Mouse (Mus musculus): ENCODE results near the gene C1qtnf9. TPM values are rescaled to one million over a fixed set of nuclear protein-coding genes. Genes with fewer than 3 reads are reported as not detected.

C1qtnf9 gene
- polyA plus RNA-seq, 1 experiment from 2014 or later: 4.0 TPM

- Histone ChIP-seq H3K4me2 (ENCODE audit: low read depth, low read length) (no peak overlapping the region), H3K4me1 (ENCODE audit: control insufficient read depth, insufficient read depth, low read length) (no peaks in the 10 kb centered on the region), H3K9me3 (replicated peaks; ENCODE audit: control insufficient read depth, low read length) (no peaks in the 10 kb centered on the region), H3K9ac (ENCODE audit: low read length) (no peak overlapping the region), H3K27me3 (ENCODE audit: control insufficient read depth, insufficient read depth, low read length) (no peaks in the 10 kb centered on the region), H3K27ac (ENCODE audit: low read length) (no peak overlapping the region), H3K36me3 (ENCODE audit: control insufficient read depth, insufficient read depth, low read length) (peaks cover 11% of the 10 kb centered on the region; the same call in 1 of the 2 replicates), H3K4me3 (replicated peaks; ENCODE audit: low read length) (no peak overlapping the region)
- 72% methylated on average over 15 of the region's 15 CpGs for WGBS
- 0 out of 2 replicates have a peak, but pooled peaks have one; percentile 54 for ATAC-seq (ENCODE audit: insufficient read depth, low FRiP score)
Observed at GRCm38 (mm10) chr14:60756271-60756670, 11.7 kb upstream of the C1qtnf9 start.

- no peaks in the 10 kb centered on the region for H3K27me3 ChIP-seq (ENCODE audit: control insufficient read depth, insufficient read depth, low read length)
- no peak overlapping the region for H3K4me3 ChIP-seq (replicated peaks; ENCODE audit: low read length)
- H3K27ac ChIP-seq (ENCODE audit: low read length): no peak overlapping the region
- WGBS: 86% methylated on average over 8 of the region's 8 CpGs
- H3K4me1 ChIP-seq (ENCODE audit: control insufficient read depth, insufficient read depth, low read length): no peaks in the 10 kb centered on the region
- 0 out of 2 replicates have a peak, but pooled peaks cover 11% of the 10 kb centered on the region for H3K36me3 ChIP-seq (ENCODE audit: control insufficient read depth, insufficient read depth, low read length)
- no peak for ATAC-seq (ENCODE audit: insufficient read depth, low FRiP score)
- H3K9me3 ChIP-seq (replicated peaks; ENCODE audit: control insufficient read depth, low read length): no peaks in the 10 kb centered on the region
- H3K4me2 ChIP-seq (ENCODE audit: low read depth, low read length): no peak overlapping the region
- no peak overlapping the region for H3K9ac ChIP-seq (ENCODE audit: low read length)
Observed at GRCm38 (mm10) chr14:60757265-60757664, 10.7 kb upstream of the C1qtnf9 start.

GRCm38 (mm10) chr14:60757722-60758121, 10.2 kb upstream of the C1qtnf9 start:
- no peaks in the 10 kb centered on the region for H3K9me3 ChIP-seq (replicated peaks; ENCODE audit: control insufficient read depth, low read length)
- no peak overlapping the region for H3K27ac ChIP-seq (ENCODE audit: low read length)
- H3K36me3 ChIP-seq (ENCODE audit: control insufficient read depth, insufficient read depth, low read length): 0 out of 2 replicates have a peak, but pooled peaks cover 11% of the 10 kb centered on the region
- no peak overlapping the region for H3K9ac ChIP-seq (ENCODE audit: low read length)
- no peak overlapping the region for H3K4me2 ChIP-seq (ENCODE audit: low read depth, low read length)
- H3K4me1 ChIP-seq (ENCODE audit: control insufficient read depth, insufficient read depth, low read length): 0 out of 2 replicates have a peak, but pooled peaks cover 2% of the 10 kb centered on the region
- no peaks in the 10 kb centered on the region for H3K27me3 ChIP-seq (ENCODE audit: control insufficient read depth, insufficient read depth, low read length)
- no peak overlapping the region for H3K4me3 ChIP-seq (replicated peaks; ENCODE audit: low read length)
- ATAC-seq (ENCODE audit: insufficient read depth, low FRiP score): no peak
- 88% methylated on average over 7 of the region's 7 CpGs for WGBS

GRCm38 (mm10) chr14:60759097-60759496, 8.8 kb upstream of the C1qtnf9 start:
- H3K27me3 ChIP-seq (ENCODE audit: control insufficient read depth, insufficient read depth, low read length): no peaks in the 10 kb centered on the region
- no peak for ATAC-seq (ENCODE audit: insufficient read depth, low FRiP score)

GRCm38 (mm10) chr14:60761801-60762200, 6.1 kb upstream of the C1qtnf9 start:
- no peak overlapping the region for H3K27ac ChIP-seq (ENCODE audit: low read length)
- WGBS: 76% methylated on average over 10 of the region's 10 CpGs
- no peak overlapping the region for H3K4me3 ChIP-seq (replicated peaks; ENCODE audit: low read length)
- H3K4me2 ChIP-seq (ENCODE audit: low read depth, low read length): no peak overlapping the region
- H3K9ac ChIP-seq (ENCODE audit: low read length): no peak overlapping the region
- no peaks in the 10 kb centered on the region for H3K27me3 ChIP-seq (ENCODE audit: control insufficient read depth, insufficient read depth, low read length)
- ATAC-seq (ENCODE audit: insufficient read depth, low FRiP score): no peak
- 0 out of 2 replicates have a peak, but pooled peaks cover 3% of the 10 kb centered on the region for H3K4me1 ChIP-seq (ENCODE audit: control insufficient read depth, insufficient read depth, low read length)
- no peaks in the 10 kb centered on the region for H3K9me3 ChIP-seq (replicated peaks; ENCODE audit: control insufficient read depth, low read length)
- 0 out of 2 replicates have a peak, but pooled peaks cover 5% of the 10 kb centered on the region for H3K36me3 ChIP-seq (ENCODE audit: control insufficient read depth, insufficient read depth, low read length)

More at GRCm38 (mm10) chr14:60759097-60759496, 8.8 kb upstream of the C1qtnf9 start:
- no peak overlapping the region for H3K27ac ChIP-seq (ENCODE audit: low read length)
- 0 out of 2 replicates have a peak, but pooled peaks cover 3% of the 10 kb centered on the region for H3K4me1 ChIP-seq (ENCODE audit: control insufficient read depth, insufficient read depth, low read length)
- WGBS: 91% methylated on average over 8 of the region's 8 CpGs
- H3K36me3 ChIP-seq (ENCODE audit: control insufficient read depth, insufficient read depth, low read length): 0 out of 2 replicates have a peak, but pooled peaks cover 11% of the 10 kb centered on the region
- H3K9ac ChIP-seq (ENCODE audit: low read length): no peak overlapping the region
- no peaks in the 10 kb centered on the region for H3K9me3 ChIP-seq (replicated peaks; ENCODE audit: control insufficient read depth, low read length)
- no peak overlapping the region for H3K4me2 ChIP-seq (ENCODE audit: low read depth, low read length)
- H3K4me3 ChIP-seq (replicated peaks; ENCODE audit: low read length): no peak overlapping the region

- Histone ChIP-seq H3K36me3 (ENCODE audit: control insufficient read depth, insufficient read depth, low read length) (0 out of 2 replicates have a peak, but pooled peaks cover 5% of the 10 kb centered on the region), H3K4me1 (ENCODE audit: control insufficient read depth, insufficient read depth, low read length) (0 out of 2 replicates have a peak, but pooled peaks cover 3% of the 10 kb centered on the region), H3K27ac (ENCODE audit: low read length) (no peak overlapping the region), H3K4me2 (ENCODE audit: low read depth, low read length) (no peak overlapping the region), H3K27me3 (ENCODE audit: control insufficient read depth, insufficient read depth, low read length) (no peaks in the 10 kb centered on the region), H3K4me3 (replicated peaks; ENCODE audit: low read length) (no peak overlapping the region), H3K9me3 (replicated peaks; ENCODE audit: control insufficient read depth, low read length) (no peaks in the 10 kb centered on the region), H3K9ac (ENCODE audit: low read length) (no peak overlapping the region)
- 44% methylated on average over 7 of the region's 7 CpGs for WGBS
- ATAC-seq (ENCODE audit: insufficient read depth, low FRiP score): no peak
Observed at GRCm38 (mm10) chr14:60762754-60763153, 5.2 kb upstream of the C1qtnf9 start.

GRCm38 (mm10) chr14:60763746-60764145, 4.2 kb upstream of the C1qtnf9 start:
- no peak overlapping the region for H3K4me2 ChIP-seq (ENCODE audit: low read depth, low read length)
- ATAC-seq (ENCODE audit: insufficient read depth, low FRiP score): no peak
- H3K27ac ChIP-seq (ENCODE audit: low read length): no peak overlapping the region
- 0 out of 2 replicates have a peak, but pooled peaks cover 5% of the 10 kb centered on the region for H3K36me3 ChIP-seq (ENCODE audit: control insufficient read depth, insufficient read depth, low read length)
- 0 out of 2 replicates have a peak, but pooled peaks cover 3% of the 10 kb centered on the region for H3K4me1 ChIP-seq (ENCODE audit: control insufficient read depth, insufficient read depth, low read length)
- no peak overlapping the region for H3K4me3 ChIP-seq (replicated peaks; ENCODE audit: low read length)
- H3K27me3 ChIP-seq (ENCODE audit: control insufficient read depth, insufficient read depth, low read length): no peaks in the 10 kb centered on the region
- H3K9ac ChIP-seq (ENCODE audit: low read length): no peak overlapping the region
- H3K9me3 ChIP-seq (replicated peaks; ENCODE audit: control insufficient read depth, low read length): no peaks in the 10 kb centered on the region
- 83% methylated on average over 5 of the region's 5 CpGs for WGBS

- no peak overlapping the region for H3K9ac ChIP-seq (ENCODE audit: low read length)
- no peak overlapping the region for H3K27ac ChIP-seq (ENCODE audit: low read length)
- H3K36me3 ChIP-seq (ENCODE audit: control insufficient read depth, insufficient read depth, low read length): 0 out of 2 replicates have a peak, but pooled peaks cover 5% of the 10 kb centered on the region
- H3K4me3 ChIP-seq (replicated peaks; ENCODE audit: low read length): no peak overlapping the region
- no peaks in the 10 kb centered on the region for H3K27me3 ChIP-seq (ENCODE audit: control insufficient read depth, insufficient read depth, low read length)
- WGBS: 74% methylated on average over 4 of the region's 4 CpGs
- H3K4me2 ChIP-seq (ENCODE audit: low read depth, low read length): no peak overlapping the region
- H3K9me3 ChIP-seq (replicated peaks; ENCODE audit: control insufficient read depth, low read length): no peaks in the 10 kb centered on the region
- ATAC-seq (ENCODE audit: insufficient read depth, low FRiP score): no peak
- 0 out of 2 replicates have a peak, but pooled peaks cover 3% of the 10 kb centered on the region for H3K4me1 ChIP-seq (ENCODE audit: control insufficient read depth, insufficient read depth, low read length)
Observed at GRCm38 (mm10) chr14:60764526-60764925, 3.4 kb upstream of the C1qtnf9 start.

GRCm38 (mm10) chr14:60765025-60765424, 2.9 kb upstream of the C1qtnf9 start:
- Histone ChIP-seq H3K9ac (ENCODE audit: low read length) (no peak overlapping the region), H3K27ac (ENCODE audit: low read length) (0 out of 2 replicates have a peak overlapping the region, but pooled peaks have one; percentile 30), H3K9me3 (replicated peaks; ENCODE audit: control insufficient read depth, low read length) (no peaks in the 10 kb centered on the region), H3K4me1 (ENCODE audit: control insufficient read depth, insufficient read depth, low read length) (0 out of 2 replicates have a peak, but pooled peaks cover 3% of the 10 kb centered on the region), H3K27me3 (ENCODE audit: control insufficient read depth, insufficient read depth, low read length) (no peaks in the 10 kb centered on the region), H3K4me3 (replicated peaks; ENCODE audit: low read length) (no peak overlapping the region), H3K36me3 (ENCODE audit: control insufficient read depth, insufficient read depth, low read length) (0 out of 2 replicates have a peak, but pooled peaks cover 5% of the 10 kb centered on the region), H3K4me2 (ENCODE audit: low read depth, low read length) (no peak overlapping the region)
- ATAC-seq (ENCODE audit: insufficient read depth, low FRiP score): no peak
- WGBS: 58% methylated on average over 2 of the region's 2 CpGs
